14 mouse cellular contexts compared by ENCODE assay signal in the genomic region with DNA sequence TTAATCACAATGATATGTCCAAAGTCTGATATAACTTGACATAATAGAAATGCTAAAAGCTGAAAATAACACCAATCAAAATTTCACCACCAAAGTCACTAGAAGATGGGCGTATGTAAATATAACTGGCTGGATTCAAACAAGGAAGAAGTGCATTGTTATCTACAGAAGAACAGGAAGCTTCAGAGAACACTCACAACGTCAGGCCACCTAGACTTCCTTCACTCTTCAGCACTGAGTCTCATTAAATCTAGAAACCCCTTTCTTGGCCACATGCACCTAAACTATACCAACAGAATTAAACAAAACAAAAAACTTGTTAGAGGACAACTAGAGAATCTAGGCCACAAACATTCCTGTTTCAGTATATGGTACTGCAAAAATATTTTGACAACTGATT. TPM values are rescaled to one million over a fixed set of nuclear protein-coding genes. Genes with fewer than 3 reads are reported as not detected.
A peak's percentile ranks its signal among the peaks of the same experiment; 100 is the strongest.
DNase-seq lines count a peak whose midpoint lies in the region; ATAC-seq lines count a peak whose summit lies in the region.
"Had no signal": no experiment of that assay in that cellular context is flagged by ENCODE, and none has a peak within 500 bp of the region (broad histone marks: within the 10 kb centered on the region; RNA-seq: fewer than 3 reads in every experiment).

No protein-coding gene starts in this region.

- WGBS in liver, embryonic 12.5 days (ENCODE audit: insufficient replicate concordance): 21% methylated on average over 2 of the region's 2 CpGs
- WGBS in liver, embryonic 11.5 days: 32% methylated on average over 2 of the region's 2 CpGs
- WGBS in liver, embryonic 15.5 days (ENCODE audit: insufficient replicate concordance): 14% methylated on average over 2 of the region's 2 CpGs

- H3K9ac ChIP-seq in liver, embryonic 12.5 days: no peak overlapping the region
- no peak overlapping the region for H3K9ac ChIP-seq in liver, embryonic 11.5 days (ENCODE audit: low read depth, low read length)
- no peak overlapping the region for H3K9ac ChIP-seq in liver, embryonic 15.5 days
- H3K9ac ChIP-seq: embryonic facial prominence, embryonic 15.5 days; heart, embryonic 12.5 days; hindbrain, embryonic 14.5 days had no signal

- peak overlapping the region; percentile 2; the same call in 1 of the 2 replicates for H3K4me2 ChIP-seq in liver, embryonic 12.5 days
- no peak overlapping the region for H3K4me2 ChIP-seq in liver, embryonic 11.5 days
- H3K4me2 ChIP-seq in liver, embryonic 15.5 days: peak overlapping the region; percentile 86; the same call in 1 of the 2 replicates

- no peaks in the 10 kb centered on the region for H3K9me3 ChIP-seq in liver, embryonic 12.5 days (replicated peaks)
- H3K9me3 ChIP-seq in liver, embryonic 11.5 days (ENCODE audit: control insufficient read depth, low read length): no peaks in the 10 kb centered on the region
- no peaks in the 10 kb centered on the region for H3K9me3 ChIP-seq in liver, embryonic 15.5 days (replicated peaks)
- H3K9me3 ChIP-seq: embryonic facial prominence, embryonic 15.5 days; heart, embryonic 12.5 days; midbrain, embryonic 10.5 days had no signal

- peaks cover 48% of the 10 kb centered on the region for H3K36me3 ChIP-seq in liver, embryonic 12.5 days
- H3K36me3 ChIP-seq in liver, embryonic 11.5 days (ENCODE audit: control insufficient read depth, insufficient read depth, low read length): peaks cover 10% of the 10 kb centered on the region
- H3K36me3 ChIP-seq in liver, embryonic 15.5 days (replicated peaks): peaks cover 38% of the 10 kb centered on the region

- no peaks in the 10 kb centered on the region for H3K27me3 ChIP-seq in liver, embryonic 12.5 days (replicated peaks)
- H3K27me3 ChIP-seq in liver, embryonic 11.5 days (replicated peaks; ENCODE audit: control insufficient read depth, insufficient read depth, low read length): no peaks in the 10 kb centered on the region
- no peaks in the 10 kb centered on the region for H3K27me3 ChIP-seq in liver, embryonic 15.5 days
- H3K27me3 ChIP-seq: embryonic facial prominence, embryonic 15.5 days; heart, embryonic 12.5 days; Patski had no signal

- no peak overlapping the region for H3K4me3 ChIP-seq in liver, embryonic 12.5 days
- no peak overlapping the region for H3K4me3 ChIP-seq in liver, embryonic 11.5 days (ENCODE audit: low read depth, low read length)
- no peak overlapping the region for H3K4me3 ChIP-seq in liver, embryonic 15.5 days (replicated peaks)
- H3K4me3 ChIP-seq: midbrain, embryonic 10.5 days had no signal

- no peak for DNase-seq in liver, embryonic 11.5 days (ENCODE audit: low spot score)
- DNase-seq in 416B (ENCODE audit: low read depth): peak; percentile 28
- DNase-seq in CD4-positive, CD25-positive, alpha-beta regulatory T cell, adult 2 months (ENCODE audit: low read depth, low spot score): peak; percentile 51
- no peak for DNase-seq in cerebellum, adult 9-10 months
- DNase-seq: kidney, adult 8-10 months; left cerebral cortex, postnatal 4 days had no signal

- no peak overlapping the region for H3K27ac ChIP-seq in liver, embryonic 12.5 days
- no peak overlapping the region for H3K27ac ChIP-seq in liver, embryonic 11.5 days (ENCODE audit: low read depth, low read length)
- no peak overlapping the region for H3K27ac ChIP-seq in liver, embryonic 15.5 days (replicated peaks)
- H3K27ac ChIP-seq: embryonic facial prominence, embryonic 15.5 days; hindbrain, embryonic 14.5 days; midbrain, embryonic 10.5 days had no signal

- H3K4me1 ChIP-seq in liver, embryonic 12.5 days: peaks cover 82% of the 10 kb centered on the region
- H3K4me1 ChIP-seq in liver, embryonic 11.5 days (replicated peaks; ENCODE audit: control insufficient read depth, insufficient read depth, low read length): peaks cover 66% of the 10 kb centered on the region
- peaks cover 83% of the 10 kb centered on the region for H3K4me1 ChIP-seq in liver, embryonic 15.5 days (replicated peaks)

- ATAC-seq in liver, embryonic 12.5 days: no peak
- no peak for ATAC-seq in liver, embryonic 11.5 days (replicated peaks; ENCODE audit: low FRiP score)
- ATAC-seq in liver, embryonic 15.5 days (ENCODE audit: insufficient read depth): no peak
- no peak for ATAC-seq in cerebellum, adult (ENCODE audit: insufficient number of reproducible peaks, low FRiP score, low TSS enrichment)
- ATAC-seq: Patski had no signal

RNA-seq across cellular contexts. Expression of a gene that starts 3.6 kb away (rescaled TPM):
- 341 TPM in 2 replicates for polyA plus RNA-seq in liver, embryonic 12.5 days (2016; fragmentation: Nextera tagmentation; extraction: Ambion mirVana)
- polyA plus RNA-seq in liver, embryonic 11.5 days (2014; fragmentation: Nextera tagmentation; extraction: Ambion mirVana): 505 and 548 TPM in 2 replicates
- 255 and 269 TPM in 2 replicates for polyA plus RNA-seq in liver, embryonic 15.5 days (2015; fragmentation: Nextera tagmentation; extraction: Ambion mirVana)

RNA-seq across cellular contexts. Expression of a gene that starts 16.3 kb away (rescaled TPM):
- polyA plus RNA-seq in liver, embryonic 12.5 days (2016; fragmentation: Nextera tagmentation; extraction: Ambion mirVana): 25.1 and 26.6 TPM in 2 replicates
- 38.4 and 41.3 TPM in 2 replicates for polyA plus RNA-seq in liver, embryonic 11.5 days (2014; fragmentation: Nextera tagmentation; extraction: Ambion mirVana)
- 15.4 and 15.9 TPM in 2 replicates for polyA plus RNA-seq in liver, embryonic 15.5 days (2015; fragmentation: Nextera tagmentation; extraction: Ambion mirVana)

RNA-seq across cellular contexts. Expression of a gene that starts 22.2 kb away (rescaled TPM):
- 78.3 and 82.8 TPM in 2 replicates for polyA plus RNA-seq in liver, embryonic 12.5 days (2016; fragmentation: Nextera tagmentation; extraction: Ambion mirVana)
- 104 and 106 TPM in 2 replicates for polyA plus RNA-seq in liver, embryonic 11.5 days (2014; fragmentation: Nextera tagmentation; extraction: Ambion mirVana)
- 50.5 and 51.0 TPM in 2 replicates for polyA plus RNA-seq in liver, embryonic 15.5 days (2015; fragmentation: Nextera tagmentation; extraction: Ambion mirVana)

RNA-seq across cellular contexts. Expression of a gene that starts 32.5 kb away (rescaled TPM):
- polyA plus RNA-seq in liver, embryonic 12.5 days (2016; fragmentation: Nextera tagmentation; extraction: Ambion mirVana): 73.7 and 81.3 TPM in 2 replicates
- polyA plus RNA-seq in liver, embryonic 11.5 days (2014; fragmentation: Nextera tagmentation; extraction: Ambion mirVana): 131 and 134 TPM in 2 replicates
- polyA plus RNA-seq in liver, embryonic 15.5 days (2015; fragmentation: Nextera tagmentation; extraction: Ambion mirVana): 54.2 and 60.8 TPM in 2 replicates

RNA-seq across cellular contexts. Expression of a gene that starts 41.5 kb away (rescaled TPM):
- polyA plus RNA-seq in liver, embryonic 12.5 days (2016; fragmentation: Nextera tagmentation; extraction: Ambion mirVana): 0.10 and 0.14 TPM in 2 replicates
- 0.07 TPM in 1 of 2 replicates, not detected in the other for polyA plus RNA-seq in liver, embryonic 11.5 days (2014; fragmentation: Nextera tagmentation; extraction: Ambion mirVana)
- polyA plus RNA-seq in liver, embryonic 15.5 days (2015; fragmentation: Nextera tagmentation; extraction: Ambion mirVana): 0.10 and 0.17 TPM in 2 replicates
- polyA plus RNA-seq: midbrain, embryonic 10.5 days had no signal

Comparison
In these comparisons a context has a peak if more than half of its experiments do, and no peak if none do; other contexts are left out.
1. DNase-seq: peak in 416B (single experiment) and CD4-positive, CD25-positive, alpha-beta regulatory T cell, adult 2 months (single experiment); none in liver, embryonic 11.5 days (single experiment) and cerebellum, adult 9-10 months (single experiment).